Mouse (Mus musculus) kidney, adult 8-10 months (tissue): ENCODE measurements around the gene Eps8.
A peak's percentile ranks its signal among the peaks of the same experiment; 100 is the strongest.
"Not testable (repeated sequence)": the region's sequence is repeated elsewhere in the genome, so short reads cannot be mapped to it uniquely, and the experiment has no call there.

Experiments used
- DNase-seq, 2 experiments: peaks; one replicate each; pipeline ENCODE4 v3.0.0; 2022

The Eps8 gene

GRCm38 (mm10) chr6:137469541-137469940, 185.1 kb downstream of the Eps8 start:
- no peak for DNase-seq

- peak; percentile 30 to 35 for DNase-seq
Measured at GRCm38 (mm10) chr6:137467696-137468095, 187.0 kb downstream of the Eps8 start.

DNA sequence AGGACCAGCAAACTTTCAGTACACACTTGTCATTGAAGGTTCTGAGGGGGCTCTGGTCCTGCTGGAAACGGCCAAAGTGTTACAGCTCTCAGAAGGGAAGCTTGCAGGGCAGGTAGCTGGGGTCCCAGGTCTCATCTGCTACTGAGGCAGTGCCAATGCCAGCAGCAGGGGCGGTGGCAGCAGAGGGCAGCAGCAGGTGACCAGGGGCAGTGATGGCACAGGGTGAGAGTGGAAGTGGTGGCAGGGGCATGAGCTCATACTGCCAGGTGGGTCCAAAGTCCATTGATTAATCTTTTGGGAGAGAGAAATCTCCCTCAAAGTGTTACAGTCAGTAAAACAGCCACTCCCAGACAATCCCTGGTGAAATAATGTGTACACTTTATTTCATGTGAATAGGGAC, 188.4 kb downstream of the Eps8 start:
- no peak for DNase-seq

GRCm38 (mm10) chr6:137465253-137465652, 189.4 kb downstream of the Eps8 start:
- peak; percentile 64 to 69 for DNase-seq

DNA sequence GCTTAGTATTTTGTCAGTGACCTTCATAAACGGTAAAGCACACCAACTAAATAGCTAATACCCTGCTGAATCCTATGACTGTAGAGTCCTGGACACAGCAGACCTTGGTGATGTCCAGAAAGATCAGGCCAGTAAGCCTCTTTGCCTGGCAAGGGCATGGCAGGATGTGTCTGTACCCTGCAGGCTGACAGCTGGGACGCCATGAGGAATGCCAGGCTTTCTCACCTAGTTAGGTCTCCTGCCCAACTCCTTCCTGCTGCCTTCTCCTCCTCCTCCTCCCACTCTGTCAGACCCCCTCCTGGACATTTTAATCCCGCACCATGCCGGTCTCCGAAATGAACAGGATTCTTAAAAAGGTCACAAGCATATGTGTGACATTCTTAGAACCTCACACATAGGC, 190.9 kb downstream of the Eps8 start:
- no peak for DNase-seq

GRCm38 (mm10) chr6:137458136-137458535, 196.5 kb downstream of the Eps8 start:
- no peak for DNase-seq

- DNase-seq: no peak
Measured at GRCm38 (mm10) chr6:137457210-137457609, 197.5 kb downstream of the Eps8 start.

DNA sequence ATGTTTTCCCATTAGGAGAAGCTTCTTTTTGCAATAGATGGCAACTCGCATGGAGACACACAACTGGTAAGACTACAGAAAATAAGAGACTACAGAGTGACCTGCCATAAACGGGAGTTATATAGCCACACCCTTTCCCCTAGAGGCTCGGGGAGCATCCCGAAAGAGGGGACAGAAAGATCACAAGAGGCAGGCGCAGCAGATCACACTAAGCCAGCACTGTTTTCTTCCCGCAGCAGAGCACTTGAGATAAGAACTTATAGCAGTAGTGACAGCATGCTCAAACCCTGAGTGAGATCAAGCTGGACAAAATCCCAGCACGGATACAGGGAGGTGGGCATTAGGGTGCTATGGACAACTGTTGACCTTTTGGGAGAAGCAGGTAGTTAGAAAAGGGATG, 198.6 kb downstream of the Eps8 start:
- no peak for DNase-seq

DNA sequence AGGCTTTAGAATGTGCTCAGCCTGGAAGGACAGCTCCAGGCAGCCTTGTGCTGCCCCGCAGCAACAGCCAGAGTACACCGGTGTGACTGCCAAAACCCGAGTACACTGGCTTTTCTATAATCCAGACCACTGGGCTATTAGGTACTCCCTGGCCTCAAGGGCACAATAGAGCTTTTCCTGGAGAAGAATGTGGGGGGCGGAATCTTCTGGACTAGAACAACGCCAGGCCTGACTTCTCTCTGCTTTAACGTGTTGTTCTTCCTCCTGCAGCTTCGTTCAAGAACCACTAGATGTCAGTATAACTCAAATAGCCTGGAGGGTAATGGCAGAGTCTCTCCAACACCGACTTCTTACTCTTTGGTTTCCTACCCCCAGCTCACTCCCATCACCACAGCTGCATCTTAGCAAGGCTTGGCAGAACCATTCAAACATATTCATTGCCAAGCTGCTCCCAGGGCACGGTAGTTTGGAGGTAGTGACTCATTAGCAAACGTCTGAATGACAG, 199.1 kb downstream of the Eps8 start:
- peak; percentile 14 to 40 for DNase-seq

- not testable (repeated sequence) for DNase-seq
Measured at GRCm38 (mm10) chr6:137446116-137446515, 208.6 kb downstream of the Eps8 start.

GRCm38 (mm10) chr6:137443089-137443488, 211.6 kb downstream of the Eps8 start:
- DNase-seq: no peak

DNA sequence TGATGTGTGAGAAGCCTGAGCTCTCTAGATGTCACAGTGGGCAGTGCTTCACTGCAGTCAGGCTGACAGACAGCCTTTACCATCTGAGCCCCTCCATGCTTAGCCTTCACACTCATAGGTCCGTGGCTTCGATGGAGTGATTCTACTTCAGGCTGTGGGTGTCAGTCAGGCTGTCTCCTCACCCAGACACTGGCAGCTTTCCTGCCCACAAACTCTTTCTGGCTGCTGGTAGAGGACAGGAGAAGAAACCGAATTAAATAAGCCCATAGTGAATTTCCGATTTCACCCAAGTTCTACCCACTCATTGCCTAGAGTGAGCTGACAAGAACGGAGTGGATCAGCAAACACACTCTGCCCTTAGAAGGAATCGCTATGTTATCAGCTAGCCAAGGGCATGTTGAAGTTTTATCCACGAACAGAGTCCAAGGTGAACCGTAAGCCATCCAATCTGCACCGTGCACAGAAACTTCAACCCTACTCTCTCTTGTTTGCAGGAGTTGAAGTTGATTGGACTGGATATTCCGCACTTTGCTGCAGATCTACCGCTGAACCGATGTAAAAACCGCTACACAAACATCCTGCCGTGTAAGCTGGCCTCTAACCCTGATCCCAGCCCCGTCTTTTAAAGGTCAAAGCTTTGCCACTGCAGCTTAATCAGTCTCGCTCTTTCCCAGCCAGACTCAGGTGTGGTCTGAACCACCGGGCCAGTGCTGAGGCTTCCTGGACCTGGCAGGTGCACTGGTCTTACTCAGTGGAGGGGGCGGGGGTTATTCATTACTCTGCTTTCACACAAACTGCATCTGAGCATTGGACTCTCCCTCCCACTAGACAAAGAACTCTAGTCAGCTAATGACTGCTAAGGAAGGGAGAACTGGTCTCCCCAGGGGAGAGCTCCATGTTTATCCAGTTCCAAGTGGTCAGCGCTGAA, 213.9 kb downstream of the Eps8 start:
- no peak for DNase-seq

DNA sequence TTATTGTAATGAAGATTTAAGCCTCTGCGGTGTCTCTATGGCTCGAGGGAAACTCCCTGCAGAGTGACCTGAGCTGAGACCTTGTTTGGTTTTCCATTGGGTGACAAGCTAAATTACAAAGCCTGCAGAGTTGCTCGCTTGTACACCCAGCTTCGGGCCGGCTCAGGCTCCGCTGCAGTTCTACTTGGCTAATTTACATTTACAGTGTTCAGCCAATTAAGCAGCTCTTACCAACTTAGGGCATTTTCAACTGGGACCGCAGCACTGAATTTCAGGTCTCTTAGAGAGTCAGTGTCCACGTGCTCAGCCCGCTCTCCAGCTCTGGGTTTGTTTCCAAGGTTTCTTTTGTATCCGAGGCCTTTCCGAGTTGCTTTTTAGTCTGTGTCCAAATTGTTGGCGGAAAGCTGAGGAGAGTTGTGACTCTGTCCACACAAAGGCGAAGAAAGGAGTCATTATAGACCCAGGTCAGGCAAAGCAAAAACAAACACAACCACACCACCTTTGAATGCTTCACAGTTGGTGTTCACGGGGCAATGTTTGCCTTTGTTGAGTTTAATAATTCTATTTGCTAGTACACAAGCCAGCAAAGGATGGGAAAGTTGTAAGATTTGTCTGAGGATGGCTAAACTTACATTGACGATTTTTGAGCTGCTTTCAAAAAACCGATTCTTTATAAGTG, 216.6 kb downstream of the Eps8 start:
- peak; percentile 5 to 12 for DNase-seq

DNA sequence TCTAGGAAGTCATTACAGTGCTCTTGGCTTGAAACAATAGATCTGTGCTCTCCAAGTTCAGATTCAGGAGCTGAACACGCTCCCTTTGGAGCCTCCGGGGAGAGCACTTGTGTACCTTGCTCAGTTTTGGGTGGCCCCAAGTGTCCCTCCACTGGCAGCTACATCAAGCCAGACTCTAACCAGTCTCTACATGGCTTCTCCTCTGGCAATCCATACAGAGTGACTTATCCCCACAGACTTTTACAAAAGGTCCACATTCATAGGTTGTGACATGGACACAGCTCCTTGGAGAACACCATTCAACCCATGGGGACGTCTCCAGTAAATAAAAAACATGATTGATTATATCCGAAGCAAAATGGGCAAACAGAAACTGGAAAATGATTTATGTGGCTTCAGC, 217.2 kb downstream of the Eps8 start:
- no peak for DNase-seq

DNA sequence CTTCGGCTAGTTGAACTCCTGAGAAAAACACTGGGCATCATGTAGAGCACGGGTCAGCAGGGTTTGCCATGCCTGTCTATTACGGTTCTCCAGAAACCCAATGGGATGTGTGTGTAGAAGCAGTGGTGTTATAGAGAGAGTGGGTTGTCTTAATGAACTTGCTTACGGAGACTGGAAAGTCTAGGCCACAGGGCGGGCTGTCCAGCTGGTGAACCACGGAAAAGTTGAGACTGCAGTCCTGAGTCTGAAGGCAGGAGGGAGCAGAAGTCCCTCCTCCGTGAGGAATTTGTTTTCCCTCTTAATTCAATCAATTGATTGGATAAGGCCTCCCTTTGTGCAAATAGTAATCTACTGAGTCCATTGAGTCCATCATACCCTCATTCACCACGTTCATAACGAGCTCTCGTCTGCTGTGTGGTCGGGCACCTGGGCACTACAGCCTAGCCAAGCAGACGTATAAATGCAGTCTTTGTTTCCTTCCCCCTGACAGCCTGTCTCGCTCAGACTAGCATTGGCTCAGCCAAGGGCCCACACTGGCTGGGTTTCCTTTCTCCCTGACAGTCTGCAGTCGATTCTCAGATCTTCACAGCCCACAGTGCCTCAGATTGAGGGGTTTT, 221.0 kb downstream of the Eps8 start:
- no peak for DNase-seq
